Mouse (Mus musculus) lung, adult 2 months (tissue): ENCODE results near the gene Apoa5.

ENCODE experiments used
- CTCF ChIP-seq: fragments of 200-500 bp; IDR thresholded peaks from 2 replicates; pipeline ENCODE4 v1.5.1; 2011; ENCODE audit warnings: mild to moderate bottlenecking, low read length, control low read depth; ENCODE audit not compliant: insufficient read depth
- POLR2A ChIP-seq: fragments of 200-500 bp; IDR thresholded peaks from 2 replicates; pipeline ENCODE4 v1.6.1; 2011; ENCODE audit warnings: low read depth, mild to moderate bottlenecking, control low read depth, low read length, borderline replicate concordance; ENCODE audit errors: extremely low read depth

DNA sequence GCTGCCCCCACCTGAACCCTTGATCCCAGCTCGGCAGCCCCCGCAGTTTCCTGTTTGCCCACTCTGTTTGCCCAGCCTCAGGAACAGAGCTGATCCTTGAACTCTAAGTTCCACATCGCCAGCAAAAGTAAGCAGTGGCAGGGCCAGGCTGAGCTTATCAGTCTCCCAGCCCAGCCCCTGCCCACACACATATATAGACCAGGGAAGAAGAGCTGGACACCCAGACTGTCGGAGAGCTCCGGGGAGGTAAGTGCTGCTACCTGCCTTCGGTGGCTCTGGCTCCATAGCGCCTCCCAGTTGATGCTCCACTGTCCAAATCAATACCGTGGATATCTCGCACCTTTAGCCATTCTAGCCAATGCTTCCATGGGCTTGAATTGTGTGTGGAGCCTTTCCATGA is 39.9 kb upstream of the Apoa5 start, which contains the start of gene Apoa1:
- no peak for TF ChIP-seq POLR2A
- no peak for TF ChIP-seq CTCF
